Mouse (Mus musculus): Measurements from ENCODE around the gene Cpa4. TPM values are rescaled to one million over a fixed set of nuclear protein-coding genes. Genes with fewer than 3 reads are reported as not detected.

The Cpa4 gene
- polyA plus RNA-seq, 1 experiment from 2014 or later: 2.4 TPM

Other genes starting within 250 kb of the Cpa4 start
- 49.1 and 54.6 TPM in 2 replicates for gene Zc3hc1, start 177.3 kb upstream of the Cpa4 start, polyA plus RNA-seq (2014; fragmentation: Nextera tagmentation; extraction: Ambion mirVana)
- 24.9 and 28.2 TPM in 2 replicates for gene Klhdc10, start 166.5 kb upstream of the Cpa4 start, polyA plus RNA-seq (2014; fragmentation: Nextera tagmentation; extraction: Ambion mirVana)
- 29.3 and 30.9 TPM in 2 replicates for gene Tmem209, start 58.6 kb upstream of the Cpa4 start, polyA plus RNA-seq (2014; fragmentation: Nextera tagmentation; extraction: Ambion mirVana)
- gene Ssmem1, start 58.5 kb upstream of the Cpa4 start, polyA plus RNA-seq (2014; fragmentation: Nextera tagmentation; extraction: Ambion mirVana): 0.62 TPM in 1 of 2 replicates, not detected in the other
- gene Cpa2, start 26.8 kb upstream of the Cpa4 start, polyA plus RNA-seq (2014; fragmentation: Nextera tagmentation; extraction: Ambion mirVana): 8.3 and 11.7 TPM in 2 replicates
- gene Cpa5, start 42.6 kb downstream of the Cpa4 start, polyA plus RNA-seq (2014; fragmentation: Nextera tagmentation; extraction: Ambion mirVana): 1.4 and 2.7 TPM in 2 replicates
- gene Cpa1, start 70.8 kb downstream of the Cpa4 start, polyA plus RNA-seq (2014; fragmentation: Nextera tagmentation; extraction: Ambion mirVana): 2.4 and 2.5 TPM in 2 replicates
- gene Cep41, start 125.4 kb downstream of the Cpa4 start, polyA plus RNA-seq (2014; fragmentation: Nextera tagmentation; extraction: Ambion mirVana): 10.9 and 11.0 TPM in 2 replicates
- 4,075 and 4,306 TPM in 2 replicates for gene Mest, start 155.2 kb downstream of the Cpa4 start, polyA plus RNA-seq (2014; fragmentation: Nextera tagmentation; extraction: Ambion mirVana)